Mouse (Mus musculus): ENCODE data around the gene Cplx3. TPM values are rescaled to one million over a fixed set of nuclear protein-coding genes. Genes with fewer than 3 reads are reported as not detected.
A peak's percentile ranks its signal among the peaks of the same experiment; 100 is the strongest.

Gene Cplx3
- polyA plus RNA-seq, 1 experiment from 2014 or later: not detected

DNA sequence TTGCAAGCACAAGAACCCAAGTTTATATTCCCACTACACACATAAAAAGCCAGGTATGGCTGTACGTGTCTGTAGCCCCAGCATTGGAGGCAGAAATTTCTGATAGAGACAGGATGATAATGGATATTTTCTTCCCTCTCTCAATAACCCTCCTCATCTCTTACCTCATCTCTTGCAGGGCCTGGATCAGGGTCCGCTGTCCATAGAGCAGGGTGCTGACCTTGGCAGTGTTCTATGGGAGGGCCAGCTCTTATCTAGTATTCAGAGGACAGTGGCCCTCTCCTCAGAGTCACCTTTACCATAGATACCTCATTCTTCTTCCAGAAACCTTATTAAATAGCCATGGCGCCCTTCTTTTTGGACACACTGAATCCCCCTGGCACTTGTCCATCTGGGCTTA is 3.7 kb upstream of the Cplx3 start:
- Histone ChIP-seq H3K9ac (ENCODE audit: low read depth, low read length) (no peak overlapping the region), H3K27ac (no peak overlapping the region), H3K36me3 (ENCODE audit: insufficient read depth, low read length) (no peaks in the 10 kb centered on the region), H3K4me2 (ENCODE audit: low read length) (no peak overlapping the region), H3K4me1 (replicated peaks; ENCODE audit: insufficient read depth, low read length) (no peaks in the 10 kb centered on the region), H3K27me3 (ENCODE audit: insufficient read depth, low read length) (no peaks in the 10 kb centered on the region), H3K4me3 (replicated peaks; ENCODE audit: low read depth, low read length) (no peak overlapping the region), H3K9me3 (replicated peaks; ENCODE audit: low read length) (no peaks in the 10 kb centered on the region)
- no peak for TF ChIP-seq CTCF (IDR thresholded peaks at IDR 0.05; ENCODE audit: low read depth)
- WGBS: 66% methylated on average over 3 of the region's 3 CpGs
- peak; percentile 17 for DNase-seq (ENCODE audit: low spot score)
- ATAC-seq (replicated peaks; ENCODE audit: low FRiP score, low read depth): no peak

DNA sequence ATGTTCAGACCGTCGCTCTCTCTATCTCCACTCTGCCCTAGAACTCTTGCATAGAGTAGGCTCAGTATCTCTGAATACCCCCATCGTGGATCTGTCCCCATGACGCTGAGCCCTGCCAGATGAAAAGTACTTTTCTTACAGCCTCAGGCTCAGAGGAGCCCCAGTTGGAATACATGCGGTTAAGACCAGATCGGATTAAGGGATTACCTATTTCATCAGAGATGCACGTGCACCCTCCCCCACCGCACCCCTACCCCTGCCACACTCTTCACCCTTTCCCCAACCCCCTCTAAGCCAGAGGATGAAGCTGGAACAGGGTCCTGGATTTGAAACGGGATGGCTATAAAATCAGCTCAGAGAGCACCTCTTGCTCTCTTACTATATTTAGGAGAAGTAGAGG is 578 bp downstream of the Cplx3 start:
- Histone ChIP-seq H3K27ac (no peak overlapping the region), H3K9ac (ENCODE audit: low read depth, low read length) (no peak overlapping the region), H3K36me3 (ENCODE audit: insufficient read depth, low read length) (no peaks in the 10 kb centered on the region), H3K4me3 (replicated peaks; ENCODE audit: low read depth, low read length) (no peak overlapping the region), H3K4me1 (replicated peaks; ENCODE audit: insufficient read depth, low read length) (0 out of 2 replicates have a peak, but pooled peaks cover 8% of the 10 kb centered on the region), H3K27me3 (ENCODE audit: insufficient read depth, low read length) (no peaks in the 10 kb centered on the region), H3K4me2 (ENCODE audit: low read length) (no peak overlapping the region), H3K9me3 (replicated peaks; ENCODE audit: low read length) (no peaks in the 10 kb centered on the region)
- no peak for TF ChIP-seq CTCF (IDR thresholded peaks at IDR 0.05; ENCODE audit: low read depth)
- no peak for DNase-seq (ENCODE audit: low spot score)
- 20% methylated on average over 9 of the region's 9 CpGs for WGBS
- no peak for ATAC-seq (replicated peaks; ENCODE audit: low FRiP score, low read depth)

DNA sequence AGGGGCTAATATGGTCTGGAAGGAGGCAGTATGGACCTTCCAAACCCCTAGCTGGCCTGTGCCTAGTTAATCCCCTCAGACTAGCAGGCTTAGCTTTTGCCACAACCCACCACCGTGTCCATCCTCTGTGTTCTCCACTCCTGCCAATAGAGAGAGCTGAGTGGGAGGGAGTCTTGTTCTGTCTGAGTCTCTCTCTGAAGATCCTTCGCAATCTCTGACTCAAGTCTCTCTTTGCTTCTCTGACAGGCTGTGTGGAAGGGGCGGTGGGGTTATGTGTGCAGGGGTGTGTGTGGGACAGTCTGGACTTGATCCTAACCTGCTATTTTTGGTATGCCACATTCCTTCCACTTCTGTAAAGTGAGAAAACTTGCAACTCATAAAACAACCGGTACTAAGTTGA is 1.2 kb downstream of the Cplx3 start:
- Histone ChIP-seq H3K4me1 (replicated peaks; ENCODE audit: insufficient read depth, low read length) (0 out of 2 replicates have a peak, but pooled peaks cover 8% of the 10 kb centered on the region), H3K9ac (ENCODE audit: low read depth, low read length) (no peak overlapping the region), H3K36me3 (ENCODE audit: insufficient read depth, low read length) (no peaks in the 10 kb centered on the region), H3K27me3 (ENCODE audit: insufficient read depth, low read length) (no peaks in the 10 kb centered on the region), H3K9me3 (replicated peaks; ENCODE audit: low read length) (no peaks in the 10 kb centered on the region), H3K4me2 (ENCODE audit: low read length) (no peak overlapping the region), H3K27ac (no peak overlapping the region), H3K4me3 (replicated peaks; ENCODE audit: low read depth, low read length) (no peak overlapping the region)
- no peak for TF ChIP-seq CTCF (IDR thresholded peaks at IDR 0.05; ENCODE audit: low read depth)
- no peak for ATAC-seq (replicated peaks; ENCODE audit: low FRiP score, low read depth)
- WGBS: 85% methylated on average over 4 of the region's 4 CpGs
- no peak for DNase-seq (ENCODE audit: low spot score)

DNA sequence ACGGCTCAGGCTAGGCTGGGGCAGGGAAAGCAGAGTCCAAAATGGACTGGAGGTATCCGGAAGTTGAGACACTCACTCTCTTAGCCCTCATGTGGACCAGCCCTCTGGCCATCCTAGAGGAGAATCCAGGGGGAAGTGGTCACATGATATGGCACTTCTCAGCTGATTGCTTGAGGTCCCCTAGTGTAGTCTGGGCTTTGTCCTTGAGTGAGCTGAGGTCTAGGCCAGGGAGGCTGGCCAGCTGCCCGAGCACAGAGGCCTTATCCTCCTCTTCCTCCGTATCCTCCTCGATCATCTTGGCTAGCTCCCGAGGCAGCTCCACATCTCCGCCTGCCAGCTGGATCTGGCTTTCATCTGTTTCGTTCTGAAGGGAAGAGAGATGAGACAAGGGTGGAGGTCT is 4.0 kb downstream of the Cplx3 start:
- no peak for TF ChIP-seq CTCF (IDR thresholded peaks at IDR 0.05; ENCODE audit: low read depth)
- no peaks in the 10 kb centered on the region for H3K36me3 ChIP-seq (ENCODE audit: insufficient read depth, low read length)
- 55% methylated on average over 8 of the region's 8 CpGs for WGBS

GRCm38 (mm10) chr9:57601353-57601706 is 4.8 kb downstream of the Cplx3 start:
- TF ChIP-seq CTCF (IDR thresholded peaks at IDR 0.05; ENCODE audit: low read depth): no peak
- Histone ChIP-seq H3K9ac (ENCODE audit: low read depth, low read length) (no peak overlapping the region), H3K27me3 (ENCODE audit: insufficient read depth, low read length) (no peaks in the 10 kb centered on the region), H3K9me3 (replicated peaks; ENCODE audit: low read length) (no peaks in the 10 kb centered on the region), H3K4me1 (replicated peaks; ENCODE audit: insufficient read depth, low read length) (0 out of 2 replicates have a peak, but pooled peaks cover 13% of the 10 kb centered on the region), H3K27ac (no peak overlapping the region), H3K4me2 (ENCODE audit: low read length) (no peak overlapping the region), H3K4me3 (replicated peaks; ENCODE audit: low read depth, low read length) (no peak overlapping the region), H3K36me3 (ENCODE audit: insufficient read depth, low read length) (no peaks in the 10 kb centered on the region)
- no peak for ATAC-seq (replicated peaks; ENCODE audit: low FRiP score, low read depth)
- DNase-seq (ENCODE audit: low spot score): peak; percentile 21
- WGBS: 39% methylated on average over 2 of the region's 2 CpGs

More for the DNA sequence above, 4.0 kb downstream of the Cplx3 start:
- H3K27ac ChIP-seq: no peak overlapping the region
- H3K9me3 ChIP-seq (replicated peaks; ENCODE audit: low read length): no peaks in the 10 kb centered on the region
- H3K4me3 ChIP-seq (replicated peaks; ENCODE audit: low read depth, low read length): no peak overlapping the region
- no peak overlapping the region for H3K4me2 ChIP-seq (ENCODE audit: low read length)
- H3K27me3 ChIP-seq (ENCODE audit: insufficient read depth, low read length): no peaks in the 10 kb centered on the region
- ATAC-seq (replicated peaks; ENCODE audit: low FRiP score, low read depth) (no peak), DNase-seq (ENCODE audit: low spot score) (no peak)
- H3K9ac ChIP-seq (ENCODE audit: low read depth, low read length): no peak overlapping the region
- 0 out of 2 replicates have a peak, but pooled peaks cover 13% of the 10 kb centered on the region for H3K4me1 ChIP-seq (replicated peaks; ENCODE audit: insufficient read depth, low read length)

GRCm38 (mm10) chr9:57600620-57601352 is 5.3 kb downstream of the Cplx3 start:
- Histone ChIP-seq H3K36me3 (ENCODE audit: insufficient read depth, low read length) (no peaks in the 10 kb centered on the region), H3K4me1 (replicated peaks; ENCODE audit: insufficient read depth, low read length) (0 out of 2 replicates have a peak, but pooled peaks cover 13% of the 10 kb centered on the region), H3K27me3 (ENCODE audit: insufficient read depth, low read length) (no peaks in the 10 kb centered on the region), H3K4me3 (replicated peaks; ENCODE audit: low read depth, low read length) (no peak overlapping the region), H3K27ac (no peak overlapping the region), H3K4me2 (ENCODE audit: low read length) (no peak overlapping the region), H3K9me3 (replicated peaks; ENCODE audit: low read length) (no peaks in the 10 kb centered on the region), H3K9ac (ENCODE audit: low read depth, low read length) (no peak overlapping the region)
- WGBS: 12% methylated on average over 3 of the region's 3 CpGs
- ATAC-seq (replicated peaks; ENCODE audit: low FRiP score, low read depth) (0 out of 2 replicates have a peak, but pooled peaks have one; percentile 34), DNase-seq (ENCODE audit: low spot score) (peak; percentile 14)
- no peak for TF ChIP-seq CTCF (IDR thresholded peaks at IDR 0.05; ENCODE audit: low read depth)

Measured in kidney, postnatal 0 days (tissue).